Mouse (Mus musculus) CD4-positive naive resting alpha-beta T cell, adult 76 days (primary cell): ENCODE results near the gene Mrm1. TPM values are rescaled to one million over a fixed set of nuclear protein-coding genes. Genes with fewer than 3 reads are reported as not detected.

Experiments used
- total RNA-seq: library from RNA; stranded (reverse); gene quantifications from one replicate; pipeline ENCODE4 v1.2.4, GENCODE M21; 2023

The Mrm1 gene
- 14.6 TPM for total RNA-seq

GRCm38 (mm10) chr11:84818961-84819692 is at the start of gene Mrm1:
Gene Mrm1 (minus strand): TSS chr11:84819515.

GRCm38 (mm10) chr11:84828516-84829399 is 9.4 kb upstream of the Mrm1 start, which contains the start of gene Dhrs11:
Gene Dhrs11 (minus strand): TSS chr11:84828994.

Other genes starting within 250 kb of the Mrm1 start
- 12.3 TPM for gene Dhrs11, start 9.5 kb upstream of the Mrm1 start, total RNA-seq
- gene Ggnbp2, start 51.3 kb upstream of the Mrm1 start, total RNA-seq: 151 TPM
- 9.4 TPM for gene Myo19, start 60.6 kb upstream of the Mrm1 start, total RNA-seq
- 6.0 TPM for gene Pigw, start 60.8 kb upstream of the Mrm1 start, total RNA-seq
- gene Znhit3, start 96.9 kb upstream of the Mrm1 start, total RNA-seq: 39.8 TPM
- not detected for gene Car4, start 138.3 kb upstream of the Mrm1 start, total RNA-seq